Mouse (Mus musculus) hindbrain, embryonic 16.5 days (tissue): ENCODE data around the gene Gm20867. TPM values are rescaled to one million over a fixed set of nuclear protein-coding genes. Genes with fewer than 3 reads are reported as not detected.
"Not testable (repeated sequence)": the region's sequence is repeated elsewhere in the genome, so short reads cannot be mapped to it uniquely, and the experiment has no call there.

Experiments used
- ATAC-seq: fragments of 200-750 bp; cut with Nextera tagmentation; 2 replicates; pipeline ENCODE4 v1.8.0; 2017; ENCODE audit warnings: moderate TSS enrichment, moderate library complexity
- H3K27ac ChIP-seq: fragments of 300-500 bp; sonication (generic); 2 replicates; pipeline ENCODE4 v1.5.1; 2014; ENCODE audit warnings: low read depth, mild to moderate bottlenecking, control low read depth, low read length, moderate library complexity
- H3K27me3 ChIP-seq: fragments of 300-500 bp; sonication (generic); replicated peaks from 2 replicates; pipeline ENCODE4 v1.6.1; 2014; ENCODE audit warnings: low read length; ENCODE audit not compliant: control insufficient read depth, insufficient read depth
- H3K36me3 ChIP-seq: fragments of 300-500 bp; sonication (generic); 2 replicates; pipeline ENCODE4 v1.6.1; 2014; ENCODE audit warnings: mild to moderate bottlenecking, low read length, moderate library complexity, mixed read lengths; ENCODE audit not compliant: control insufficient read depth, insufficient read depth
- H3K4me1 ChIP-seq: fragments of 300-500 bp; sonication (generic); 2 replicates; pipeline ENCODE4 v1.6.1; 2014; ENCODE audit warnings: low read depth, low read length; ENCODE audit not compliant: control insufficient read depth, insufficient read depth
- H3K4me2 ChIP-seq: fragments of 300-500 bp; sonication (generic); 2 replicates; pipeline ENCODE4 v1.6.1; 2014; ENCODE audit warnings: mild to moderate bottlenecking, low read length, control low read depth, moderate library complexity
- H3K4me3 ChIP-seq: fragments of 300-500 bp; sonication (generic); 2 replicates; pipeline ENCODE4 v1.5.1; 2014; ENCODE audit warnings: mild to moderate bottlenecking, low read length, control low read depth, moderate library complexity
- H3K9ac ChIP-seq: fragments of 300-500 bp; sonication (generic); 2 replicates; pipeline ENCODE4 v1.6.1; 2014; ENCODE audit warnings: low read depth, mild to moderate bottlenecking, control low read depth, low read length, moderate library complexity
- H3K9me3 ChIP-seq: fragments of 300-500 bp; sonication (generic); 2 replicates; pipeline ENCODE4 v1.6.1; 2014; ENCODE audit warnings: mild to moderate bottlenecking, low read length, moderate library complexity; ENCODE audit not compliant: control insufficient read depth
- WGBS: fragments of 180-500 bp; shearing (Covaris S2); extraction: QIAGEN DNeasy Blood & Tissue Kit; methylation state at CpG from one replicate; pipeline ENCODE4 v1.1.7; 2014; 5-methylcytosine and 5-hydroxymethylcytosine counted together
- polyA plus RNA-seq: library from polyadenylated mRNA; unstranded; fragments of >200 nt; fragmentation: Nextera tagmentation; extraction: Ambion mirVana; gene quantifications from 2 replicates; pipeline ENCODE4 v1.2.1, GENCODE M21; 2015

Gm20867 gene
- not detected in 2 replicates for polyA plus RNA-seq

DNA sequence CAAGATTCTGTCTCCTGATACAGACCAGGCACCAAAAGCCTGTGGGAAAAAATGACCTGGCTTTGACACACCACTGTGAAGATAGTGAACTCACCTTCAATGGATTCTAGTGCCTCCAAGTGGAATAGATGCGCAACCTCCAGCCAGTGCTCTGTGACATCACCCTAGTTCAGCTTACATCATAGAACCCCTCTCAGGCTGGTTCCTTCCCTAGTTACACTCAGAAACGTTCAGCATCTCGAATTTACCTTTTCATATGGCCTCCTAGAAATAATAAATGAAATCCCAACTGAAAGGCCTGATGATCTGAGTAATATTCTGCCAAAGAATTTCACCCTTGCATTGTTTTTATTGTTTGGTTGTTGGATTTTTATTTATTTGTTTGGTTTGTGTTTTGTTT is at the start of gene Gm20867:
Gene Gm20867, minus strand, starts transcription at position 101 of the 400 bp plus-strand sequence.
- not testable (repeated sequence) for H3K9me3 ChIP-seq, H3K36me3 ChIP-seq, H3K4me3 ChIP-seq, H3K4me1 ChIP-seq, H3K9ac ChIP-seq, H3K4me2 ChIP-seq, H3K27me3 ChIP-seq, ATAC-seq, H3K27ac ChIP-seq
- WGBS, result no CpG with 5 or more reads among the region's 3 CpGs

Other genes starting within 250 kb of the Gm20867 start
- gene Gm29564, start 249.8 kb upstream of the Gm20867 start, polyA plus RNA-seq, result not detected in 2 replicates